Mouse (Mus musculus): ENCODE results near the gene Vamp2.

DNA sequence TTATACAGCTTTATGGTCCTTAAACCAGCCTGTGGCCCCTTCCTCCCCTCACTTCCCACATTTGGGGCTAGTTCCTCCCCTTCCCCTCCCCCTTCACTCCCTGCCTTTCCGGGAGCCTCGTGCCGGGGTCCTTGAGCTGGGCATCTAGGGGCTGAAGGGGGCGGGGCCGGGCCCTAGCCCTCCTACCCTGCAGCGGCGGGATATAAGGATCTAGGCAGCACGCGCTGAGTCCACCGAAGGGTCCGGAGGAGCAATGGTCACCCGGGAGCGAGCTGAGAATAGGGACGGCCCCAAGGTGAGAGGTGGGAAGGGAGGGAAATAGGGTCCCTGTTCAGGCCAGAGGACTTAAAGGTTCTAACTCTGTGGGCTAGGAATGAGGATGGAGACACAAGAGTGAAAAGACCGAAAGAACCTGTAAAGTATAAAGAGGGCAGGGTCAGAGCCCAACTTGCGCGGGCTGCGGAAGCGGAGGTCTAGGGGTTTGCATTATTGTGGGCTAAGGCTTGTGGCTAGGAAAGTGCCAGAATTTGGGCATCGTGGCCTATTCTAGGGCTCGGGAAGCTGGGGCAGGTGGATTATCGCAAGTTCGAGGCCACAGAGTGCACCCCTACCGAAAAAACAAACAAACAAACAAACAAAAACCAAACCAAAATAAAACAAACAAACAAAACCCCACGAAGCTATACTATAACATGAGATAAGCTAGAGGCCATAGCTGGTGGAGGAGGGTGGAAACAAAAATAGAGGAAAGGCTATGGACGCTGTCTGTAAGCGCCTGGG is 32.1 kb downstream of the Vamp2 start, which contains the start of gene Hes7:
- no peak for TF ChIP-seq EP300 (optimal IDR thresholded peaks at IDR 0.05)
- no peak for TF ChIP-seq CTCF (IDR thresholded peaks at IDR 0.05; ENCODE audit: low read depth)

Data from stomach, postnatal 0 days (tissue).